9 mouse cellular contexts compared by ENCODE assay signal in genomic region chr7:100893249-100894056, GRCm38 (mm10). TPM values are rescaled to one million over a fixed set of nuclear protein-coding genes. Genes with fewer than 3 reads are reported as not detected.
DNase-seq lines count a peak whose midpoint lies in the region; ATAC-seq and TF ChIP-seq lines count a peak whose summit lies in the region.
"Had no signal": no experiment of that assay in that cellular context is flagged by ENCODE, and none has a peak within 500 bp of the region (broad histone marks: within the 10 kb centered on the region; RNA-seq: fewer than 3 reads in every experiment).

No protein-coding gene starts in this region.

- TF ChIP-seq CTCF in CH12.LX (conservative IDR thresholded peaks at IDR 0.05 in 1 of 2, IDR thresholded peaks at IDR 0.05 in 1 of 2; ENCODE audit: low read depth in 2 of 2, low read length in 2 of 2): no peak

- 37% methylated on average over 20 of the region's 20 CpGs for WGBS in hindbrain, embryonic 12.5 days
- 52% methylated on average over 20 of the region's 20 CpGs for WGBS in stomach, embryonic 16.5 days

- TF ChIP-seq RAD21 in CH12.LX (IDR thresholded peaks at IDR 0.05; ENCODE audit: low read depth, low read length): no peak

- dilution Hi-C loops in CH12.LX (cut with MboI; ENCODE audit: extremely low pct_ligation_motif_present, extremely low pct_unique_long_range_greater_than_20kb, low sequenced_read_pairs): no loop called here

- H3K79me2 ChIP-seq in CH12.LX (replicated peaks; ENCODE audit: control insufficient read depth, extremely low read depth, insufficient read depth, poor library complexity, severe bottlenecking): no peaks in the 10 kb centered on the region

- in situ Hi-C loops in CH12.LX (cut with MboI; ENCODE audit: low pct_ligation_motif_present, low pct_unique_long_range_greater_than_20kb, low sequenced_read_pairs): loop anchor here (5.0 kb wide), 1 partner anchor 36 kb away; no protein-coding TSS in a partner anchor

- TF ChIP-seq POLR2A in CH12.LX (IDR thresholded peaks at IDR 0.05; ENCODE audit: low read depth, low read length): no peak

- peaks cover 2 to 20% of the 10 kb centered on the region in 2 experiments for H3K36me3 ChIP-seq in CH12.LX (replicated peaks in 1 of 2; ENCODE audit: control insufficient read depth in 1 of 2, insufficient read depth in 1 of 2, low read length in 1 of 2)
- peaks cover 12% of the 10 kb centered on the region for H3K36me3 ChIP-seq in hindbrain, embryonic 12.5 days
- H3K36me3 ChIP-seq in stomach, embryonic 16.5 days (ENCODE audit: control insufficient read depth, insufficient read depth, low read length): peaks cover 12% of the 10 kb centered on the region; the same call in 1 of the 2 replicates

- H3K4me3 ChIP-seq in CH12.LX (replicated peaks in 1 of 3; ENCODE audit: low read depth in 2 of 3, low read length in 2 of 3, poor library complexity in 1 of 3): peak overlapping the region; percentile 63 to 77 (median 68)
- H3K4me3 ChIP-seq in hindbrain, embryonic 12.5 days: 0 out of 2 replicates have a peak overlapping the region, but pooled peaks have one; percentile 2
- H3K4me3 ChIP-seq in stomach, embryonic 16.5 days (replicated peaks; ENCODE audit: low read length): 0 out of 2 replicates have a peak overlapping the region, but pooled peaks have one; percentile 54

- peak overlapping the region; percentile 31 for H3K4me2 ChIP-seq in CH12.LX (ENCODE audit: insufficient read depth, low read depth, poor library complexity, severe bottlenecking)
- H3K4me2 ChIP-seq in hindbrain, embryonic 12.5 days (replicated peaks): peak overlapping the region; percentile 93
- peak overlapping the region; percentile 96; the same call in 1 of the 2 replicates for H3K4me2 ChIP-seq in stomach, embryonic 16.5 days (ENCODE audit: low read depth, low read length)

- H3K27ac ChIP-seq in CH12.LX (ENCODE audit: insufficient read depth, low read depth): no peak overlapping the region
- H3K27ac ChIP-seq in hindbrain, embryonic 12.5 days: no peak overlapping the region; the same call in 1 of the 2 replicates
- H3K27ac ChIP-seq in stomach, embryonic 16.5 days (ENCODE audit: low read length): no peak overlapping the region
- H3K27ac ChIP-seq: liver, embryonic 14.5 days had no signal

- DNase-seq in gastrocnemius, postnatal 10 days: peak; percentile 65
- no peak for DNase-seq in gastrocnemius, adult 8-10 months (ENCODE audit: low spot score in 2 of 2)
- no peak for DNase-seq in CH12.LX (ENCODE audit: extremely low read depth)
- peak; percentile 49 to 69 for DNase-seq in cerebellum, postnatal 25 days
- peak; percentile 71 for DNase-seq in lung, postnatal 10 days
- DNase-seq in embryo, embryonic 10.5 days (ENCODE audit: low spot score): no peak

- ATAC-seq in hindbrain, embryonic 12.5 days (ENCODE audit: low FRiP score): peak; percentile 22; the same call in 1 of the 2 replicates
- ATAC-seq in stomach, embryonic 16.5 days (ENCODE audit: insufficient read depth, low FRiP score): no peak

- no peak for TF ChIP-seq EP300 in CH12.LX (IDR thresholded peaks at IDR 0.05; ENCODE audit: low read length)

- H3K27me3 ChIP-seq in CH12.LX (replicated peaks): peaks cover 19% of the 10 kb centered on the region
- peaks cover 6% of the 10 kb centered on the region for H3K27me3 ChIP-seq in hindbrain, embryonic 12.5 days
- no peaks in the 10 kb centered on the region for H3K27me3 ChIP-seq in stomach, embryonic 16.5 days (ENCODE audit: control insufficient read depth, insufficient read depth, low read length)

- H3K9ac ChIP-seq in CH12.LX (ENCODE audit: insufficient read depth, low read depth): peak overlapping the region; percentile 68
- peak overlapping the region; percentile 57 for H3K9ac ChIP-seq in hindbrain, embryonic 12.5 days
- H3K9ac ChIP-seq in stomach, embryonic 16.5 days (ENCODE audit: low read length): peak overlapping the region; percentile 78; the same call in 1 of the 2 replicates
- H3K9ac ChIP-seq: liver, embryonic 14.5 days had no signal

- H3K9me3 ChIP-seq in CH12.LX (replicated peaks; ENCODE audit: low read length): no peaks in the 10 kb centered on the region
- no peaks in the 10 kb centered on the region for H3K9me3 ChIP-seq in hindbrain, embryonic 12.5 days (replicated peaks)
- H3K9me3 ChIP-seq in stomach, embryonic 16.5 days (replicated peaks; ENCODE audit: control insufficient read depth, low read length): no peaks in the 10 kb centered on the region

- peaks cover 3 to 19% of the 10 kb centered on the region in 2 experiments for H3K4me1 ChIP-seq in CH12.LX (ENCODE audit: control insufficient read depth in 1 of 2, insufficient read depth in 2 of 2)
- peaks cover 32% of the 10 kb centered on the region for H3K4me1 ChIP-seq in hindbrain, embryonic 12.5 days
- H3K4me1 ChIP-seq in stomach, embryonic 16.5 days (ENCODE audit: control insufficient read depth, insufficient read depth, low read length): peaks cover 24% of the 10 kb centered on the region

TF ChIP-seq in CH12.LX, 34 proteins besides CTCF, POLR2A, EP300 and RAD21:
- TF ChIP-seq PAX5 (IDR thresholded peaks at IDR 0.05; ENCODE audit: low read length): no peak
- no peak for TF ChIP-seq MXI1 (IDR thresholded peaks at IDR 0.05; ENCODE audit: low read depth, low read length)
- no peak for TF ChIP-seq USF1 (IDR thresholded peaks at IDR 0.05; ENCODE audit: low read depth, low read length)

RNA-seq across cellular contexts. Expression of gene Relt, which starts 30.2 kb away (rescaled TPM):
- total RNA-seq in gastrocnemius, postnatal 10 days (2021): 10 to 100 TPM; 14.8 to 19.3 TPM
- total RNA-seq in gastrocnemius, adult 8-10 months (2022): 10 to 100 TPM; 10.5 to 22.2 (median 13.8) TPM
- total RNA-seq in CH12.LX (2012; rRNA removed) (27.7 and 29.9 TPM in 2 replicates), CH12.LX (2014; rRNA removed) (24.5 and 25.7 TPM in 2 replicates)
- polyA plus RNA-seq in CH12.LX (2012; ENCODE audit: insufficient read length, low read depth): 24.9 and 31.1 TPM in 2 replicates
- 3.6 and 4.5 TPM in 2 replicates for polyA plus RNA-seq in hindbrain, embryonic 12.5 days (2016; fragmentation: Nextera tagmentation; extraction: Ambion mirVana)
- polyA plus RNA-seq in stomach, embryonic 16.5 days (2015; fragmentation: Nextera tagmentation; extraction: Ambion mirVana): 3.3 and 4.0 TPM in 2 replicates

RNA-seq across cellular contexts. Expression of gene Arhgef17, which starts 38.5 kb away (rescaled TPM):
- 10 to 100 TPM; 29.6 to 35.5 TPM for total RNA-seq in gastrocnemius, postnatal 10 days (2021)
- 10 to 100 TPM; 33.5 to 44.3 (median 38.1) TPM for total RNA-seq in gastrocnemius, adult 8-10 months (2022)
- total RNA-seq in CH12.LX (2012; rRNA removed): 4.6 and 6.7 TPM in 2 replicates
- total RNA-seq in CH12.LX (2014; rRNA removed): 2.3 and 2.6 TPM in 2 replicates
- polyA plus RNA-seq in CH12.LX (2012; ENCODE audit: insufficient read length, low read depth): 5.2 and 5.6 TPM in 2 replicates
- polyA plus RNA-seq in hindbrain, embryonic 12.5 days (2016; fragmentation: Nextera tagmentation; extraction: Ambion mirVana): 9.1 and 9.6 TPM in 2 replicates
- 7.3 and 7.4 TPM in 2 replicates for polyA plus RNA-seq in stomach, embryonic 16.5 days (2015; fragmentation: Nextera tagmentation; extraction: Ambion mirVana)

Comparison
In these comparisons a context has a peak if more than half of its experiments do, and no peak if none do; other contexts are left out.
1. DNase-seq: peak in gastrocnemius, postnatal 10 days (single experiment), cerebellum, postnatal 25 days (2 of 2) and lung, postnatal 10 days (single experiment); none in gastrocnemius, adult 8-10 months (0 of 2), CH12.LX (single experiment) and embryo, embryonic 10.5 days (single experiment).
2. H3K4me2 ChIP-seq: peak in every context shown above with its lines; median percentile 96 in stomach, embryonic 16.5 days; 93 in hindbrain, embryonic 12.5 days; 31 in CH12.LX.
3. H3K4me3 ChIP-seq: peak in every context shown above with its lines; median percentile 68 in CH12.LX; 54 in stomach, embryonic 16.5 days; 2 in hindbrain, embryonic 12.5 days.
4. Peak in every context shown above with its lines, with median percentiles within 50 percentile points of each other: H3K9ac ChIP-seq.